In the genomic region with DNA sequence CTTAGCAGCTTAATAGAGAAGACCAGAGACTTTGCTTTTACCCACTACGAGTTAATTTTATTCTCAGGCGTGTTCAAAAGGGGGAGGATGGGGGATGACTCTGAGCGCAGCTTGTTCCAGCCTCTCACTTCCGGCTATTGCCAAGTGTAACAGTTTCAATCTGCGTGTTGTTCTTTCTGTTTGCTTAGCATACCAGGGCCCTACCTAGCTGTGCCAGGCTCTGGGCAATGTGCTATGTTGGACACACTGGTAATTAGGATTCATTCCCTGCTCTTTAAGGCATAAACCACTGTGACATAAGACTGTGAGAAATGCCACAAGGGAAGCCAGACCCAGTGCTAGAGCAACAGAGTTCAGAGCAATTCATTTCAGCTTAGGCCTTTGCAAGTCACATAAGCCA, we compare ENCODE assay signal across 15 mouse cellular contexts. TPM values are rescaled to one million over a fixed set of nuclear protein-coding genes. Genes with fewer than 3 reads are reported as not detected.
DNase-seq lines count a peak whose midpoint lies in the region; ATAC-seq and TF ChIP-seq lines count a peak whose summit lies in the region.
"Had no signal": no experiment of that assay in that cellular context is flagged by ENCODE, and none has a peak within 500 bp of the region (broad histone marks: within the 10 kb centered on the region; RNA-seq: fewer than 3 reads in every experiment).

No protein-coding gene starts in this region.

- H3K9me3 ChIP-seq in heart, embryonic 12.5 days (replicated peaks), result no peaks in the 10 kb centered on the region
- H3K9me3 ChIP-seq in midbrain, postnatal 0 days (ENCODE audit: low read length), result no peaks in the 10 kb centered on the region
- H3K9me3 ChIP-seq in midbrain, embryonic 16.5 days (replicated peaks; ENCODE audit: control insufficient read depth, low read length, poor library complexity, severe bottlenecking), result no peaks in the 10 kb centered on the region
- H3K9me3 ChIP-seq: liver, embryonic 15.5 days had no signal

- no peak overlapping the region for H3K9ac ChIP-seq in heart, embryonic 12.5 days
- H3K9ac ChIP-seq in midbrain, postnatal 0 days (replicated peaks; ENCODE audit: low read length, poor library complexity, severe bottlenecking), result no peak overlapping the region
- H3K9ac ChIP-seq in midbrain, embryonic 16.5 days (ENCODE audit: low read depth, low read length), result no peak overlapping the region
- H3K9ac ChIP-seq: liver, embryonic 15.5 days had no signal

- H3K27ac ChIP-seq in heart, embryonic 12.5 days (ENCODE audit: poor library complexity, severe bottlenecking), result no peak overlapping the region
- H3K27ac ChIP-seq in midbrain, postnatal 0 days (ENCODE audit: low read depth, low read length), result no peak overlapping the region
- no peak overlapping the region for H3K27ac ChIP-seq in midbrain, embryonic 16.5 days (ENCODE audit: low read length)
- H3K27ac ChIP-seq in layer of hippocampus, adult 2 months, result peak overlapping the region; percentile 89
- H3K27ac ChIP-seq: liver, embryonic 15.5 days had no signal

- no peak for ATAC-seq in heart, embryonic 12.5 days (ENCODE audit: insufficient number of reproducible peaks, low FRiP score)
- no peak for ATAC-seq in midbrain, postnatal 0 days (ENCODE audit: low FRiP score)
- ATAC-seq in midbrain, embryonic 16.5 days, result no peak
- ATAC-seq: activated CD4-positive, CD25-positive, alpha-beta regulatory T cell, adult 4 months; CD4-positive, CD25-positive, alpha-beta regulatory T cell, adult 4 months; forebrain, embryonic 16.5 days had no signal

- no peak overlapping the region for H3K4me3 ChIP-seq in heart, embryonic 12.5 days
- H3K4me3 ChIP-seq in midbrain, postnatal 0 days (ENCODE audit: low read depth, low read length), result no peak overlapping the region
- H3K4me3 ChIP-seq in midbrain, embryonic 16.5 days (ENCODE audit: low read depth, low read length), result no peak overlapping the region
- no peak overlapping the region for H3K4me3 ChIP-seq in layer of hippocampus, adult 2 months
- H3K4me3 ChIP-seq: liver, embryonic 15.5 days had no signal

- no peaks in the 10 kb centered on the region for H3K27me3 ChIP-seq in heart, embryonic 12.5 days (replicated peaks)
- H3K27me3 ChIP-seq in midbrain, postnatal 0 days (ENCODE audit: insufficient read depth, low read length), result no peaks in the 10 kb centered on the region
- H3K27me3 ChIP-seq in midbrain, embryonic 16.5 days (ENCODE audit: control insufficient read depth, insufficient read depth, low read depth, low read length), result no peaks in the 10 kb centered on the region
- H3K27me3 ChIP-seq: liver, embryonic 15.5 days had no signal

- peaks cover 46% of the 10 kb centered on the region for H3K36me3 ChIP-seq in heart, embryonic 12.5 days
- H3K36me3 ChIP-seq in midbrain, postnatal 0 days (ENCODE audit: insufficient read depth, low read length), result peaks cover 27% of the 10 kb centered on the region
- peaks cover 15% of the 10 kb centered on the region for H3K36me3 ChIP-seq in midbrain, embryonic 16.5 days (ENCODE audit: control insufficient read depth, insufficient read depth, low read length)

- peak; percentile 33 for DNase-seq in heart, adult 8-10 months (ENCODE audit: low spot score)
- peak; percentile 9 for DNase-seq in midbrain, postnatal 0 days (ENCODE audit: low spot score)
- DNase-seq in layer of hippocampus, adult 2 months (ENCODE audit: low spot score in 2 of 2), result peak; percentile 62 to 81
- peak; percentile 74 for DNase-seq in telencephalon, adult 2 months (ENCODE audit: low read depth, low spot score)
- DNase-seq in thymus, postnatal 36 days, result no peak
- DNase-seq: cerebellum, adult 11-12 months; heart, postnatal 14 days; lung, postnatal 14 days; right cerebral cortex, postnatal 4 days had no signal

- H3K4me2 ChIP-seq in heart, embryonic 12.5 days, result no peak overlapping the region
- H3K4me2 ChIP-seq in midbrain, postnatal 0 days (ENCODE audit: low read depth, low read length, poor library complexity, severe bottlenecking), result no peak overlapping the region
- H3K4me2 ChIP-seq in midbrain, embryonic 16.5 days (ENCODE audit: low read length), result no peak overlapping the region
- H3K4me2 ChIP-seq: liver, embryonic 15.5 days had no signal

- H3K4me1 ChIP-seq in heart, embryonic 12.5 days (replicated peaks), result peaks cover 5% of the 10 kb centered on the region; the same call in 1 of the 2 replicates
- no peaks in the 10 kb centered on the region for H3K4me1 ChIP-seq in midbrain, postnatal 0 days (ENCODE audit: insufficient read depth, low read length)
- no peaks in the 10 kb centered on the region for H3K4me1 ChIP-seq in midbrain, embryonic 16.5 days (ENCODE audit: control insufficient read depth, insufficient read depth, low read length)

- no peak for TF ChIP-seq CTCF in midbrain, postnatal 0 days (IDR thresholded peaks at IDR 0.05)
- TF ChIP-seq CTCF in layer of hippocampus, adult 2 months (conservative IDR thresholded peaks at IDR 0.05), result no peak

- WGBS in heart, embryonic 12.5 days, result 82% methylated on average over 5 of the region's 5 CpGs
- whole genome bisulfite sequencing in midbrain, postnatal 0 days, result 71% methylated on average over 5 of the region's 5 CpGs
- WGBS in midbrain, embryonic 16.5 days, result 75% methylated on average over 5 of the region's 5 CpGs

RNA-seq across cellular contexts. Expression of gene Aar2, which starts 16.2 kb away (rescaled TPM):
- 10 to 100 TPM; 20.3 to 23.3 (median 22.2) TPM for total RNA-seq in heart, adult 8-10 months (2022)
- polyA plus RNA-seq in heart, embryonic 12.5 days (2016; fragmentation: Nextera tagmentation; extraction: Ambion mirVana), result 22.8 and 25.2 TPM in 2 replicates
- 49.1 and 53.5 TPM in 2 replicates for total RNA-seq in midbrain, postnatal 0 days (2014; rRNA removed)
- polyA plus RNA-seq in midbrain, postnatal 0 days (2015; fragmentation: Nextera tagmentation; extraction: Ambion mirVana), result 42.0 and 44.5 TPM in 2 replicates
- polyA plus RNA-seq in midbrain, embryonic 16.5 days (2015; fragmentation: Nextera tagmentation; extraction: Ambion mirVana), result 46.7 and 48.2 TPM in 2 replicates
- total RNA-seq in layer of hippocampus, adult 2 months (2021), result 10 to 100 TPM; 35.6 to 39.0 TPM

RNA-seq across cellular contexts. Expression of gene Dlgap4, which starts 49.9 kb away (rescaled TPM):
- 10 to 100 TPM; 29.1 to 42.6 (median 32.1) TPM for total RNA-seq in heart, adult 8-10 months (2022)
- 72.1 and 73.4 TPM in 2 replicates for polyA plus RNA-seq in heart, embryonic 12.5 days (2016; fragmentation: Nextera tagmentation; extraction: Ambion mirVana)
- 188 and 246 TPM in 2 replicates for total RNA-seq in midbrain, postnatal 0 days (2014; rRNA removed)
- 224 and 240 TPM in 2 replicates for polyA plus RNA-seq in midbrain, postnatal 0 days (2015; fragmentation: Nextera tagmentation; extraction: Ambion mirVana)
- 270 and 271 TPM in 2 replicates for polyA plus RNA-seq in midbrain, embryonic 16.5 days (2015; fragmentation: Nextera tagmentation; extraction: Ambion mirVana)
- total RNA-seq in layer of hippocampus, adult 2 months (2021), result 100 to 1,000 TPM; 194 to 198 TPM

Comparison
In these comparisons a context has a peak if more than half of its experiments do, and no peak if none do; other contexts are left out.
1. DNase-seq: peak in heart, adult 8-10 months (single experiment), midbrain, postnatal 0 days (single experiment), layer of hippocampus, adult 2 months (2 of 2) and telencephalon, adult 2 months (single experiment); none in thymus, postnatal 36 days (0 of 2).